ENCODE assay signal across 9 mouse cellular contexts in genomic region chr9:122085550-122086205, GRCm38 (mm10). TPM values are rescaled to one million over a fixed set of nuclear protein-coding genes. Genes with fewer than 3 reads are reported as not detected.
DNase-seq lines count a peak whose midpoint lies in the region; ATAC-seq and TF ChIP-seq lines count a peak whose summit lies in the region.
"Had no signal": no experiment of that assay in that cellular context is flagged by ENCODE, and none has a peak within 500 bp of the region (broad histone marks: within the 10 kb centered on the region; RNA-seq: fewer than 3 reads in every experiment).

No protein-coding gene starts in this region.

- no peaks in the 10 kb centered on the region for H3K36me3 ChIP-seq in forebrain, postnatal 0 days (ENCODE audit: insufficient read depth)
- no peaks in the 10 kb centered on the region for H3K36me3 ChIP-seq in forebrain, embryonic 16.5 days (ENCODE audit: control insufficient read depth, insufficient read depth)

- no peak overlapping the region for H3K9ac ChIP-seq in forebrain, postnatal 0 days
- no peak overlapping the region for H3K9ac ChIP-seq in forebrain, embryonic 16.5 days (replicated peaks; ENCODE audit: low read depth, low read length)

- no peak for TF ChIP-seq CTCF in forebrain, postnatal 0 days (IDR thresholded peaks at IDR 0.05; ENCODE audit: low read depth)
- no peak for TF ChIP-seq CTCF in cortical plate, adult 2 months (IDR thresholded peaks at IDR 0.05; ENCODE audit: extremely low read depth, insufficient read depth, low read length)

- peak; percentile 47 for DNase-seq in forebrain, postnatal 0 days
- peak; percentile 9 for DNase-seq in layer of hippocampus, adult 9-11 months
- no peak for DNase-seq in layer of hippocampus, postnatal 25 days (ENCODE audit: extremely low spot score in 1 of 2, low spot score in 1 of 2)
- DNase-seq in kidney, postnatal 36 days, result peak; percentile 34 to 58
- DNase-seq in ovary, adult 18-20 months (ENCODE audit: low spot score), result no peak
- no peak for DNase-seq in yolk sac, embryonic 10.5 days (ENCODE audit: low spot score)
- DNase-seq: spleen, adult 18-20 months had no signal

- peak overlapping the region; percentile 50; the same call in 1 of the 2 replicates for H3K27ac ChIP-seq in forebrain, postnatal 0 days (ENCODE audit: low read depth, low read length)
- H3K27ac ChIP-seq in forebrain, embryonic 16.5 days (ENCODE audit: low read length), result no peak overlapping the region
- H3K27ac ChIP-seq in cortical plate, adult 2 months (ENCODE audit: insufficient read depth, low read length), result peak overlapping the region; percentile 58; the same call in 1 of the 2 replicates

- no peaks in the 10 kb centered on the region for H3K4me1 ChIP-seq in forebrain, postnatal 0 days (ENCODE audit: insufficient read depth)
- H3K4me1 ChIP-seq in forebrain, embryonic 16.5 days (replicated peaks; ENCODE audit: control insufficient read depth, insufficient read depth, low read length), result peaks cover 4% of the 10 kb centered on the region; the same call in 1 of the 2 replicates
- no peaks in the 10 kb centered on the region; the same call in 1 of the 2 replicates for H3K4me1 ChIP-seq in cortical plate, adult 2 months (ENCODE audit: control insufficient read depth, insufficient read depth, low read length)

- H3K27me3 ChIP-seq in forebrain, postnatal 0 days (ENCODE audit: insufficient read depth, low read length), result no peaks in the 10 kb centered on the region
- no peaks in the 10 kb centered on the region for H3K27me3 ChIP-seq in forebrain, embryonic 16.5 days (replicated peaks; ENCODE audit: control insufficient read depth, insufficient read depth, low read length)

- no peaks in the 10 kb centered on the region for H3K9me3 ChIP-seq in forebrain, postnatal 0 days (ENCODE audit: low read length)
- H3K9me3 ChIP-seq in forebrain, embryonic 16.5 days (ENCODE audit: control insufficient read depth, low read length), result no peaks in the 10 kb centered on the region

- no peak overlapping the region for H3K4me2 ChIP-seq in forebrain, postnatal 0 days (ENCODE audit: low read depth)
- H3K4me2 ChIP-seq in forebrain, embryonic 16.5 days (ENCODE audit: low read length), result no peak overlapping the region

- WGBS in forebrain, postnatal 0 days, result 54% methylated on average over 3 of the region's 3 CpGs
- WGBS in forebrain, embryonic 16.5 days, result 68% methylated on average over 3 of the region's 3 CpGs

- H3K4me3 ChIP-seq in forebrain, postnatal 0 days (ENCODE audit: low read depth, low read length), result no peak overlapping the region
- no peak overlapping the region for H3K4me3 ChIP-seq in forebrain, embryonic 16.5 days (replicated peaks; ENCODE audit: low read length)
- H3K4me3 ChIP-seq in cortical plate, adult 2 months (ENCODE audit: insufficient read depth, low read length), result no peak overlapping the region

- TF ChIP-seq POLR2A in cortical plate, adult 2 months (IDR thresholded peaks at IDR 0.05; ENCODE audit: extremely low read depth, insufficient read depth, low read length), result no peak

- peak; percentile 69 for ATAC-seq in forebrain, postnatal 0 days
- ATAC-seq in forebrain, embryonic 16.5 days, result no peak

RNA-seq across cellular contexts. Expression of gene Snrk, which starts 31.4 kb away (rescaled TPM):
- 99.8 and 109 TPM in 2 replicates for total RNA-seq in forebrain, postnatal 0 days (2014; rRNA removed)
- 57.7 and 82.3 TPM in 2 replicates for polyA plus RNA-seq in forebrain, postnatal 0 days (2015; fragmentation: Nextera tagmentation; extraction: Ambion mirVana)
- 73.4 and 85.3 TPM in 2 replicates for polyA plus RNA-seq in forebrain, embryonic 16.5 days (2015; fragmentation: Nextera tagmentation; extraction: Ambion mirVana)
- total RNA-seq in layer of hippocampus, postnatal 25 days (2021), result 100 to 1,000 TPM; 100 to 108 TPM
- polyA plus RNA-seq in cortical plate, adult 2 months (2012; rRNA removed), result 78.6 and 79.6 TPM in 2 replicates

Comparison
In these comparisons a context has a peak if more than half of its experiments do, and no peak if none do; other contexts are left out.
1. DNase-seq: peak in forebrain, postnatal 0 days (single experiment), layer of hippocampus, adult 9-11 months (single experiment) and kidney, postnatal 36 days (2 of 2); none in layer of hippocampus, postnatal 25 days (0 of 2), ovary, adult 18-20 months (single experiment) and yolk sac, embryonic 10.5 days (single experiment).